Mouse (Mus musculus) limb, embryonic 13.5 days (tissue): ENCODE results near the gene Hint2. TPM values are rescaled to one million over a fixed set of nuclear protein-coding genes. Genes with fewer than 3 reads are reported as not detected.
A peak's percentile ranks its signal among the peaks of the same experiment; 100 is the strongest.

Experiments used
- ATAC-seq: fragments of 200-750 bp; cut with Nextera tagmentation; 2 replicates; pipeline ENCODE4 v1.8.0; 2017; ENCODE audit warnings: low read depth, moderate number of reproducible peaks, moderate TSS enrichment; ENCODE audit not compliant: low FRiP score
- H3K27ac ChIP-seq: fragments of 300-500 bp; sonication (generic); 2 replicates; pipeline ENCODE4 v1.5.1; 2015; ENCODE audit warnings: inconsistent platforms, mild to moderate bottlenecking, moderate library complexity
- H3K27me3 ChIP-seq: fragments of 300-500 bp; sonication (generic); 2 replicates; pipeline ENCODE4 v1.6.1; 2015; ENCODE audit warnings: mild to moderate bottlenecking, inconsistent platforms
- H3K36me3 ChIP-seq: fragments of 300-500 bp; sonication (generic); 2 replicates; pipeline ENCODE4 v1.6.1; 2015; ENCODE audit warnings: inconsistent platforms, mild to moderate bottlenecking, moderate library complexity
- H3K4me1 ChIP-seq: fragments of 300-500 bp; sonication (generic); 2 replicates; pipeline ENCODE4 v1.6.1; 2015; ENCODE audit warnings: inconsistent platforms
- H3K4me2 ChIP-seq: fragments of 300-500 bp; sonication (generic); replicated peaks from 2 replicates; pipeline ENCODE4 v1.6.1; 2015; ENCODE audit warnings: inconsistent platforms, mild to moderate bottlenecking, moderate library complexity
- H3K4me3 ChIP-seq: fragments of 300-500 bp; sonication (generic); 2 replicates; pipeline ENCODE4 v1.5.1; 2015; ENCODE audit warnings: moderate library complexity, mild to moderate bottlenecking, inconsistent platforms
- H3K9ac ChIP-seq: fragments of 300-500 bp; sonication (generic); 2 replicates; pipeline ENCODE4 v1.6.1; 2015; ENCODE audit warnings: mild to moderate bottlenecking, inconsistent platforms
- H3K9me3 ChIP-seq: fragments of 300-500 bp; sonication (generic); 2 replicates; pipeline ENCODE4 v1.6.1; 2016; ENCODE audit warnings: inconsistent platforms
- WGBS: fragments of 180-500 bp; shearing (Covaris S2); methylation state at CpG from one replicate; pipeline ENCODE4 v1.1.7; 2015; 5-methylcytosine and 5-hydroxymethylcytosine counted together
- polyA plus RNA-seq: library from polyadenylated mRNA; unstranded; fragments of >200 nt; fragmentation: Nextera tagmentation; extraction: Ambion mirVana; gene quantifications from 2 replicates; pipeline ENCODE4 v1.2.1, GENCODE M21; 2015

Gene Hint2
- polyA plus RNA-seq, 1 experiment from 2014 or later = 78.3 TPM

DNA sequence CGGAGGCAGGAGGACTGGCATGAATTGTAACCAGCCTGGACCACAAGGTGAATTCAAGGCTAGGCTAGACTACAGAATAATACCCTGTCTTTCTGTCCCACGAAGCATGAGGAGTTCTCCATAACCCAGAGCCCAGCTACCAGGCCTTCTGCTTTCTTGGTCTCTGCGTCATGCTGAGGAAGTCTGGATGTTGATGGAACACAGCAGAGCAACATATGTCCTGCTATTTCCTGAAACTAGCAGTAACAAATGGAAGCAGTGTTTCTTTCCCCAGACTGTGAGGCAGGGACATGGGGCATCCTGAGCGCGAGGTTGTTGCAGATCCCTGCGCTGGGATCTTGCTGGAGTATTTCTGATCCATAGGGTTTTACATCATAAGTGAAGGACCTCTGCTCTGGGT is 22.3 kb upstream of the Hint2 start:
- H3K36me3 ChIP-seq = peaks cover 80% of the 10 kb centered on the region
- 89% methylated on average over 6 of the region's 6 CpGs for WGBS
- H3K4me1 ChIP-seq = no peaks in the 10 kb centered on the region
- no peak overlapping the region for H3K27ac ChIP-seq
- no peaks in the 10 kb centered on the region for H3K27me3 ChIP-seq
- H3K9ac ChIP-seq = no peak overlapping the region
- H3K4me2 ChIP-seq = no peak overlapping the region
- H3K4me3 ChIP-seq = no peak overlapping the region
- H3K9me3 ChIP-seq = no peaks in the 10 kb centered on the region
- no peak for ATAC-seq

DNA sequence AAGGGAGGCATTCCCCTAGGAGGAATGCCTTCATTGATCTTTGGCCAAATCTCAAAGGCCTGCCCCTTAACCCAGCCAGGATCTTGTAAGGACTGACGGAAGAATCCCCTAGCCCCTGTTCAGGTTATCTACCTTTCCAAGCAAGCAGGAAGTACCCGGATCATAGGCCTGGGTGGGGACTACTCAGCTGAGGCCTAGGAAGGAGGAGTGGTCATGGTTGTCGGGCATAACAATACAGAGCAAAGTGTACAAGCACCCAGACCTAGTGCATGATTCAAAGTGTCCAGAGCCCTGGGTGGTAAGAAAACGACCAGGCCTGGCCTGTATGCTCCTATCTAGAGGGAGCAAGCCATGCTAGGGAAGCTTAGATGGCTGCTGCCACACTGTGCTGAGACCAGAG is 19.3 kb upstream of the Hint2 start:
- no peaks in the 10 kb centered on the region for H3K9me3 ChIP-seq
- H3K4me3 ChIP-seq = no peak overlapping the region
- H3K36me3 ChIP-seq = peaks cover 53% of the 10 kb centered on the region
- no peak for ATAC-seq
- WGBS = 72% methylated on average over 4 of the region's 4 CpGs
- no peaks in the 10 kb centered on the region for H3K27me3 ChIP-seq
- no peak overlapping the region for H3K4me2 ChIP-seq
- H3K4me1 ChIP-seq = peaks cover 24% of the 10 kb centered on the region
- no peak overlapping the region for H3K9ac ChIP-seq
- H3K27ac ChIP-seq = no peak overlapping the region

DNA sequence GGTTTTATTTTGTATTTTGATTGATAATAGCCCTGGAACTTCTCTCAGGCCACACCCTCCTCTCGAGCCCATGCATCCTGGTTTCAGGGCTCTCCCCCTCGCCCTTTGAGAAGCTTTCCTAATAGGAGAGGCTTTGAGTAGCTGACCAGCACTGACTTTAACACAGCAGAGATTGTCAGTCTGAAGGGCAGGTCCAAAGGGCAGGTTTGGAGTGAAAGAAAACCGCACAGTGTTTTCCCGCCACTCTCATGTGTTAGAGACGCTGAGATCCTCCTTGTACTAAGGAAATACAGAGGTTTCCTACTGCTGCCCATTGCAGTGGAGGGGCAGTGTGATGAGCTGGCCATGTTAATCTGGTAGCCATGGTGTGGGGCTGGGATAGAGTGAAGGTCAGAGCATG is 18.7 kb upstream of the Hint2 start:
- no peaks in the 10 kb centered on the region for H3K9me3 ChIP-seq
- no peak overlapping the region for H3K4me2 ChIP-seq
- H3K27ac ChIP-seq = no peak overlapping the region
- peaks cover 51% of the 10 kb centered on the region for H3K36me3 ChIP-seq
- H3K27me3 ChIP-seq = no peaks in the 10 kb centered on the region
- ATAC-seq = no peak
- peaks cover 31% of the 10 kb centered on the region for H3K4me1 ChIP-seq
- 79% methylated on average over 5 of the region's 5 CpGs for WGBS
- H3K9ac ChIP-seq = no peak overlapping the region
- no peak overlapping the region for H3K4me3 ChIP-seq

DNA sequence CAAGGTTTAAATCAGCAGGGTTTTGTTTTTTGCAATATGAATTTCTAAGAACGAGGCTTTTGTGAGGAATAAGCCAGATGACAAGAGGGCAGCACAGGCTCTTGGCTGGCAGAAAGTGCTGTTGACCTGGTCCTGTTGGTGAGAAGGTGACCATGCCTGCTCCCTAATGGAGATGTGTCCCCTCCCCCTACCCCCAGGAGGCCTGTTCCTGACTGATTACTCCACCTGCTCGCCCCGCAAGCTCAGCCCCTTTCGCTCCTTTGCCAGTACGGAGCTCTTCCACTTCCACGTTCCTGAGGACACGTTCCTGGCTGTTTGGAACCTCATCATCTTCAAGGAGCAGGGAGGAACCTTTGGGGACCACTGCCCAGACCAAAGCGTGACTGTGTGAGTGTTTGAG is 17.4 kb upstream of the Hint2 start:
- Histone ChIP-seq H3K36me3 (peaks cover 48% of the 10 kb centered on the region), H3K4me1 (peaks cover 37% of the 10 kb centered on the region), H3K9ac (no peak overlapping the region), H3K27me3 (no peaks in the 10 kb centered on the region), H3K27ac (peak overlapping the region; percentile 39; the same call in 1 of the 2 replicates), H3K4me2 (no peak overlapping the region), H3K4me3 (no peak overlapping the region), H3K9me3 (no peaks in the 10 kb centered on the region)
- ATAC-seq = no peak
- WGBS = 66% methylated on average over 8 of the region's 8 CpGs

DNA sequence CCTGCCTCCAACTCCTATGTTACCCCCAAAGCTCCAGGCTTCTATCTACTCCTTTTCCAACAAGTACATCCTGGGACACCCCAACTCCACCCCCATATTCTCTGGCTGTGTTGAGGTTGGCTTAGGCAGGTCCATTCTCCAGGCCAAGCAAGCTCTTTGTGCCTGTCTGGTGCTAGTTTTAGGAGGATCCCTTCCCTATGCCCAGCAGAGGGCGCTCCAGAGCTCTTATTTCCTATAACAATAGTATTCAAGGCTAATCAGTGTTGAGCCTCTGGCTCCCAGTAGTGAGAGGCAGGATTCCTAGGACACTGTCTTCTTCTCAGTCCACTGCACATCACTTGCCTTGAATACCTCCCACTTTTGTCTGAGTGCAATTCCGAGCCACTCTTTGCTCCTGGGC is 15.8 kb upstream of the Hint2 start:
- Histone ChIP-seq H3K4me2 (no peak overlapping the region), H3K4me3 (no peak overlapping the region), H3K4me1 (peaks cover 42% of the 10 kb centered on the region), H3K9ac (no peak overlapping the region), H3K27ac (no peak overlapping the region), H3K36me3 (peaks cover 33% of the 10 kb centered on the region), H3K27me3 (peaks cover 5% of the 10 kb centered on the region; the same call in 1 of the 2 replicates), H3K9me3 (no peaks in the 10 kb centered on the region)
- WGBS = 8% methylated on average over 2 of the region's 2 CpGs
- ATAC-seq = no peak

DNA sequence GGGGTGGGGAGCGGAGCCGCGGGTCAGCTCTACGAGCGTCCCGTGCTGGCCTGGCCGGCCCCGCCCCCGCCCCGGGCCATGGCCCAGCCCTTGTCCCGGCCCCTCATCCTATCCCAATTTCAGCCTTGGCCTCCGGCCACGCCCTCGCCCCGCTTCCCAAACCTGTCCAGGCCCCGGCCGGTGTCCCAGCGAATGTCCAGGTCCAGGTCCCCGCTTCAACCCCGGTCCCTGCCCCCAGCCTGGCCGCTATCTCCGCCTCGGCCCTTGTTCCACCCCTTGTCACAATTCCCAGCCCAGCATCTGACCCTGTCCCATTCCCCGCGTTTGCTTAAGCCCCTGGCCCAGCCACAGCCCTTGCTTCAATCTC is 13.1 kb upstream of the Hint2 start:
- Histone ChIP-seq H3K27ac (peak overlapping the region; percentile 52; the same call in 1 of the 2 replicates), H3K9me3 (no peaks in the 10 kb centered on the region), H3K4me3 (peak overlapping the region; percentile 66), H3K4me1 (peaks cover 42% of the 10 kb centered on the region), H3K9ac (peak overlapping the region; percentile 83), H3K36me3 (peaks cover 9% of the 10 kb centered on the region), H3K27me3 (peaks cover 32% of the 10 kb centered on the region), H3K4me2 (peak overlapping the region; percentile 89)
- under 1% methylated on average over 18 of the region's 25 CpGs for WGBS
- ATAC-seq = peak; percentile 89

DNA sequence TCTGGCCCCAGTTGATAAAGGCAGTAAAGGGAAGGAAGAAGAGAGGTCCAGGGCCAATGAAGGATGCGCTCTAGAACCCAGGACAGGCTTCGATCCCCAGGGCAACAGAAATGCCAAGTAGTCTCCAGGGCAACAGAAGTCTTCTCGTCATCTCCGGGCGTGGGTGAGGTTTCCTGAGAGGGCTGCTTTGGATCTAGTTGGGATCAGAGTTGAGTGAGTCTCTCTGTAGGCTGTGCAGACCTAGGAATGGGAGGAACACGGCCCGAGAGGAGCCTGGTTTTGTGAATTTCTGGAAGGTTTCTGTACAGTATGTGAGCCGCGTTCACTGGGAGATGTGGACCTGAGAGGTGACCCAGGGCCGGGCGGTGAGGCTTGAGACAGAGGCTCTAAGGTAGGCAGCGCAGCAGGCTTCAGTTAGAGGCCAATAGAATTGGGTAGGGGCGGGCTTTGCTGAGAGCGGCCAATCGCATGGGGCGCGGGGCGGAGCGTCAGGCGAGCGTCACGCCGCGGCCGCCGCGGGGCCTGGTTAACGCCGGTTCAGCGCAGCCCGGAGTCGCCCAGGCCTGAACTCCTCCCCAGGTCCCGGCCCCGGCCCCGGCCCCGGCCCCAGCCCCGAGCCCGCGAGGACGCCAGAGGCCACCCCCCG is 12.6 kb upstream of the Hint2 start, which contains the start of the genes Tmem8b and Fam221b:
Gene Tmem8b, plus strand, starts transcription at position 190 of the 646 bp plus-strand sequence.
Gene Fam221b, minus strand, starts transcription at position 364 of the 646 bp plus-strand sequence.
- Histone ChIP-seq H3K27ac (peak within 1 kb of the TSS; percentile 52; the same call in 1 of the 2 replicates), H3K9ac (peak within 1 kb of the TSS; percentile 83), H3K4me1 (peaks cover 42% of the 10 kb centered on the region), H3K36me3 (peaks cover 4% of the 10 kb centered on the region; the same call in 1 of the 2 replicates), H3K4me2 (peak within 1 kb of the TSS; percentile 89), H3K9me3 (no peaks in the 10 kb centered on the region), H3K4me3 (peak within 1 kb of the TSS; percentile 66), H3K27me3 (peaks cover 33% of the 10 kb centered on the region)
- WGBS = 5% methylated on average over 18 of the region's 41 CpGs
- peak; percentile 94 for ATAC-seq

DNA sequence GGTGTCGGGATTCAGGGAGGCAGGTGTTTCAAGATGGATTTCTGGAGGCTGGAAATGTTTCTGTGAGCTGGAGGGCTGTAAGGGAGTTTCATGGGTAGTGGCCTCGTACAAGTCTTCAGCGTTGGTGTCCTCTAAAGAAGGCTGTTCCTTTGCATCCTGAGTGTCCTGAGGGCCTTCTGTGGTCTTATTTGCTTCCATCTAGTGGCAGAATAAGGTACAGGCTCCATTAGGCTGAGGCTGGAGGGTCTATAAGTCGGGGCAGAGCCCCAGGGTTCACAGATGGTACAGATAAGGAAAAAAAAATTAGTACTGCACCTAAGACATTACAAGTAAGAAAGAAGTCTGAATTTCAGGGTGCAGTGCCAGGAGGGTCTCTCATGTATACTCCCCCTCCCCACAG is 10.1 kb upstream of the Hint2 start:
- Histone ChIP-seq H3K9me3 (no peaks in the 10 kb centered on the region), H3K4me1 (peaks cover 26% of the 10 kb centered on the region), H3K4me3 (no peak overlapping the region), H3K36me3 (no peaks in the 10 kb centered on the region), H3K9ac (no peak overlapping the region), H3K4me2 (no peak overlapping the region), H3K27me3 (peaks cover 57% of the 10 kb centered on the region), H3K27ac (no peak overlapping the region)
- ATAC-seq = no peak
- 19% methylated on average over 4 of the region's 4 CpGs for WGBS

DNA sequence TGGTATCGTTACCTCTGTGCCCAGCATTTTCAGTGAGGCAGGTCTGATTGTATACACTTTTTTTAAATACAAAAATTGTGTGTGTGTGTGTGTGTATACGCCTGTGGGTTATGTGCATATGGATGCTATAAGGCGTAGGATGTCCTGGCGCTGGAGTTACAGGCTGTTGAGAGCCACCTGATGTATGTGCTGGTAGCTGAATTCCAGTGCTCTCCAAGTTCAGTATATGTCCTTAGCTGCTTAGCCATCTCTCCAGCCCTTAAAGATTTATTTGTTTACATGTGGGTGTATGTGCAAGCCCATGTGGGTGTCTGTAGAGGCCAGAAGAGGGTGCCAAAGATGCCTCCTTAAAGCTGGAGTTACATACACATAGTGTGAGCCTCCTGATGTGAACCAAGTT is 880 bp upstream of the Hint2 start:
- 53% methylated on average over 4 of the region's 4 CpGs for WGBS
- Histone ChIP-seq H3K27ac (no peak overlapping the region), H3K9ac (no peak overlapping the region), H3K36me3 (0 out of 2 replicates have a peak, but pooled peaks cover 5% of the 10 kb centered on the region), H3K4me3 (peak overlapping the region; percentile 82), H3K27me3 (peaks cover 24% of the 10 kb centered on the region), H3K4me1 (peaks cover 10% of the 10 kb centered on the region), H3K4me2 (peak overlapping the region; percentile 77), H3K9me3 (no peaks in the 10 kb centered on the region)
- ATAC-seq = no peak

DNA sequence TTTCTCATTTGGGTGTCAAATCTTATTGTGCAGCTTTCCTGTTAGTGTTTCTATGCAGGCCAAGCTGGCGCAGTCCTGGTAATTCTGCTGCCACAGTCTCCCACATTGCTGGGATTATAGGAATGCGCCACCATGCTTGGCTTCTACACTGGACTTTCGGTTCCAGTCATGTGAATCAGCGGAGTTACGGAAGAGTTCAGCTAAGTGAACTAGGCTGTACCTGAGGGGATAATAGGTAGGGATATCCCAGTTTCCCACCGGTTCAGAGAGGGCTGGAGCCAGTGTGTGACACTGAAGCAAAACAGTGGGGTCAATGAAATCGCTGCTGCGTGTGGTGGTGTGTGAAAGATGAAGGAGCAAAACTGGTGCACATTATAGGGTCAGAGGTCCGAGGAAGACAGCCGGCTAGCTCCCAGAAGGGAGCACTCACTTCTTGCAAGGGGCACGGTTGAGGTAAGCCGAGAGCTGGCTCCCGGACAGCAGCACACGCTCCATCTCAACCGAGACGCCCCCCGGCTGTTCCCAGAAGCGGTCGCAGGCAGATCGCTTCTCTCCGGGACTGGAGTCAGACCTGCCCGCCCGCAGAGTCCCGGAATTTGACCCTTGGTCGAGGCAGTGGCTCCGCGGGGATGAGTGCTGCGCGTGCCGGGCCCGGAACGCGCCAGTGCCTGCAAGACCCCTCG is 469 bp downstream of the Hint2 start:
- Histone ChIP-seq H3K27ac (peak overlapping the region; percentile 85), H3K27me3 (peaks cover 10% of the 10 kb centered on the region), H3K4me1 (peaks cover 10% of the 10 kb centered on the region), H3K4me3 (peak overlapping the region; percentile 82), H3K9ac (peak overlapping the region; percentile 91), H3K4me2 (peak overlapping the region; percentile 77), H3K36me3 (peaks cover 17% of the 10 kb centered on the region), H3K9me3 (no peaks in the 10 kb centered on the region)
- ATAC-seq = peak; percentile 49
- 5% methylated on average over 34 of the region's 34 CpGs for WGBS

DNA sequence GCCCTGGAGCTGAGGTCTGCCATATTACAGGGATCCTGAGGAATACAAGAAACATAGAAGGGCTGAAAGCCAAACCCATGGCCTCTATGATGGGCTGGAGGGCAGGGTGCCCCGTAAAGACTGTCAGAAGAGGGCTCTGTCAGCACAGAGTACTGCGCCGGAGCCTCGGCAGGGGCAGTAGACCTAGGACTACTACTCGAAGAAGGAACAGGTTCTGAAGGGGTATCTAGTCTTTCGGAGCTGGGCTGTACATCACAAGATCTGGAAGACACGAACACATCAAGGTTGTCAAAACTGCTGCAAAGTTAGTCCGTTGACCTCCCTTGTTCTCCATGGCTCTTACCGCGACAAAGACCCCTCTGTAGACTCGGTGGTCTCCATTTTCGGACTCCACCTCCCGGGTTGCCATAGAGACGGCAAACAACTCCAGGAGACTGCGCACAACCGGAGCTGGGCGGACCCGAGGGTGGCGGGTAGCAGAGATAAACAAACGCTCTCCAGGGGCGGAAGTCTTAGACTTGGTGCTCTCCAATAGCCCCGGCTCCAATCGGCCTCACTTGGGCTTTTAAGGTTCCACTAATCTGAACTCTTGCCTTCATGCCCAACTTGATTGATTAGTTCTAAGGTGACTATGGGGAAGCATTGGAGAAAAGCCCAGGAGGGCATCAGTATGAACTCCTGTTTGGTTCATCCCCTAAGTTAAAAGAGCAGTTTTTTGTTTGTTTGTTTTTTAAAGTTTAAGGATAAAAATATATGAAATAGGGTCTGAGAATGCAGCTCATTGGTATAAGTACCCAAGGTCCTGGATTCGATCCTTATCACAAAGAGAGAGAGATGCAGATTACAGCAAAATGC is 2.9 kb downstream of the Hint2 start, which contains the start of gene Spag8:
Gene Spag8, minus strand, starts transcription at position 434 of the 855 bp plus-strand sequence.
- H3K9ac ChIP-seq = no peak within 1 kb of the TSS
- ATAC-seq = no peak
- 19% methylated on average over 24 of the region's 24 CpGs for WGBS

More for the DNA sequence above, 2.9 kb downstream of the Hint2 start, which contains the start of gene Spag8:
- Histone ChIP-seq H3K9me3 (peaks cover 8% of the 10 kb centered on the region; the same call in 1 of the 2 replicates), H3K27ac (no peak within 1 kb of the TSS), H3K4me1 (peaks cover 10% of the 10 kb centered on the region), H3K36me3 (peaks cover 38% of the 10 kb centered on the region), H3K27me3 (no peaks in the 10 kb centered on the region), H3K4me2 (peak within 1 kb of the TSS; percentile 55), H3K4me3 (peak within 1 kb of the TSS; percentile 25)
